Comparison of ENCODE assay signal across 8 mouse cellular contexts in the genomic region with DNA sequence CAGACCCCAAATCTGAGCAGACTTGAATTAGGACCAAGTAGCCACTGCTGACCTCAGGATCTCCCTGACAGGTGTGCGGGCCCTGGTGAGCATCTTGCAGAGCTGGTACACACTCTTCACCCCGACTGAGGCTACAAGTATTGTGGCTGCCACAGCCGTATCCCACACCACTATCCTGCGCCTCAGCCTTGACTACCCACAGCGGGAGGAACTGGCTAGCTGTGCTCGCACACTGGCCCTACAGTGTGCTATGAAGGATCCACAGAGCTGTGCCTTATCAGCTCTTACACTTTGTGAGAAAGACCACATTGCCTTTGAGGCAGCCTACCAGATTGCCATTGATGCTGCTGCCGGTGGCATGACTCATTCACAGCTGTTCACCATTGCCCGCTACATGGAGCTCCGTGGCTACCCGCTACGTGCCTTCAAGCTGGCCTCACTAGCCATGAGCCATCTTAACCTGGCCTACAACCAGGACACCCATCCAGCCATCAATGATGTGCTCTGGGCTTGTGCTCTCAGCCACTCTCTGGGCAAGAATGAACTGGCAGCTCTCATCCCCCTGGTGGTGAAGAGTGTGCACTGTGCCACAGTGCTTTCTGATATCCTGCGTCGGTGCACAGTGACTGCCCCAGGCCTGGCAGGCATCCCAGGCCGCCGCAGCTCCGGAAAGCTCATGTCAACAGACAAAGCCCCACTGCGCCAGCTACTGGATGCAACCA. TPM values are rescaled to one million over a fixed set of nuclear protein-coding genes. Genes with fewer than 3 reads are reported as not detected.
DNase-seq lines count a peak whose midpoint lies in the region; ATAC-seq and TF ChIP-seq lines count a peak whose summit lies in the region.

No protein-coding gene starts in this region.

- no peaks in the 10 kb centered on the region for H3K27me3 ChIP-seq in CH12.LX (replicated peaks)
- H3K27me3 ChIP-seq in forebrain, embryonic 10.5 days (ENCODE audit: poor library complexity, severe bottlenecking) = no peaks in the 10 kb centered on the region
- H3K27me3 ChIP-seq in lung, embryonic 15.5 days = no peaks in the 10 kb centered on the region

- TF ChIP-seq POLR2A in CH12.LX (IDR thresholded peaks at IDR 0.05; ENCODE audit: low read depth, low read length) = no peak
- no peak for TF ChIP-seq POLR2A in olfactory bulb, adult 2 months (IDR thresholded peaks at IDR 0.05; ENCODE audit: insufficient read depth, low read depth, low read length)

- ATAC-seq in hematopoietic stem cell, adult 5-6 weeks (replicated peaks in 1 of 2; ENCODE audit: insufficient read depth in 1 of 2, low FRiP score in 2 of 2, low TSS enrichment in 1 of 2, low read depth in 1 of 2, poor library complexity in 2 of 2, severe bottlenecking in 2 of 2) = peak; percentile 90 to 95
- ATAC-seq in lung, embryonic 15.5 days (ENCODE audit: borderline replicate concordance, extremely low read depth, low FRiP score, low TSS enrichment) = peak; percentile 77

- H3K27ac ChIP-seq in CH12.LX (ENCODE audit: insufficient read depth, low read depth) = no peak overlapping the region
- no peak overlapping the region for H3K27ac ChIP-seq in forebrain, embryonic 10.5 days
- H3K27ac ChIP-seq in layer of hippocampus, adult 2 months = peak overlapping the region; percentile 34; the same call in 1 of the 2 replicates
- no peak overlapping the region for H3K27ac ChIP-seq in lung, embryonic 15.5 days
- H3K27ac ChIP-seq in olfactory bulb, adult 2 months (ENCODE audit: insufficient read depth, low read depth, low read length) = no peak overlapping the region

- no peaks in the 10 kb centered on the region for H3K9me3 ChIP-seq in CH12.LX (replicated peaks; ENCODE audit: low read length)
- H3K9me3 ChIP-seq in forebrain, embryonic 10.5 days = no peaks in the 10 kb centered on the region
- no peaks in the 10 kb centered on the region for H3K9me3 ChIP-seq in lung, embryonic 15.5 days

- peak; percentile 46 for DNase-seq in CH12.LX (ENCODE audit: extremely low read depth)
- DNase-seq in c-Kit-positive CD71-negative TER-119-negative erythroid progenitor cells, embryonic 14.5 days (ENCODE audit: low read depth) = peak; percentile 25
- DNase-seq in forebrain, embryonic 10.5 days (ENCODE audit: extremely low spot score, low spot score) = peak; percentile 56
- peak; percentile 67 to 80 for DNase-seq in layer of hippocampus, adult 2 months (ENCODE audit: low spot score in 2 of 2)
- DNase-seq in thymus, postnatal 0 days (ENCODE audit: low spot score) = peak; percentile 64

- peaks cover 9 to 36% of the 10 kb centered on the region in 2 experiments for H3K36me3 ChIP-seq in CH12.LX (replicated peaks in 1 of 2; ENCODE audit: control insufficient read depth in 1 of 2, insufficient read depth in 1 of 2, low read length in 1 of 2)
- peaks cover 71% of the 10 kb centered on the region for H3K36me3 ChIP-seq in forebrain, embryonic 10.5 days (replicated peaks)
- peaks cover 8% of the 10 kb centered on the region; the same call in 1 of the 2 replicates for H3K36me3 ChIP-seq in lung, embryonic 15.5 days

- no peaks in the 10 kb centered on the region for H3K79me2 ChIP-seq in CH12.LX (replicated peaks; ENCODE audit: control insufficient read depth, extremely low read depth, insufficient read depth, poor library complexity, severe bottlenecking)

- H3K4me3 ChIP-seq in CH12.LX (replicated peaks in 1 of 3; ENCODE audit: low read depth in 2 of 3, low read length in 2 of 3, poor library complexity in 1 of 3) = no peak overlapping the region
- no peak overlapping the region for H3K4me3 ChIP-seq in forebrain, embryonic 10.5 days
- no peak overlapping the region for H3K4me3 ChIP-seq in layer of hippocampus, adult 2 months
- no peak overlapping the region for H3K4me3 ChIP-seq in lung, embryonic 15.5 days
- no peak overlapping the region for H3K4me3 ChIP-seq in olfactory bulb, adult 2 months (ENCODE audit: insufficient read depth, low read depth, low read length)

- H3K9ac ChIP-seq in CH12.LX (ENCODE audit: insufficient read depth, low read depth) = no peak overlapping the region
- no peak overlapping the region for H3K9ac ChIP-seq in lung, embryonic 15.5 days

- peak; percentile 40 for TF ChIP-seq RAD21 in CH12.LX (IDR thresholded peaks at IDR 0.05; ENCODE audit: low read depth, low read length)

- H3K4me2 ChIP-seq in CH12.LX (ENCODE audit: insufficient read depth, low read depth, poor library complexity, severe bottlenecking) = no peak overlapping the region
- no peak overlapping the region for H3K4me2 ChIP-seq in lung, embryonic 15.5 days

- WGBS in forebrain, embryonic 10.5 days = 64% methylated on average over 17 of the region's 17 CpGs
- WGBS in lung, embryonic 15.5 days = 57% methylated on average over 17 of the region's 17 CpGs
- 43% methylated on average over 17 of the region's 17 CpGs for WGBS in olfactory bulb, adult 2 months

- TF ChIP-seq CTCF in CH12.LX (conservative IDR thresholded peaks at IDR 0.05 in 1 of 2, IDR thresholded peaks at IDR 0.05 in 1 of 2; ENCODE audit: low read depth in 2 of 2, low read length in 2 of 2) = peak; percentile 43 to 77; a peak in 2 of 4 replicates
- TF ChIP-seq CTCF in layer of hippocampus, adult 2 months (conservative IDR thresholded peaks at IDR 0.05) = peak; percentile 93
- TF ChIP-seq CTCF in olfactory bulb, adult 2 months (IDR thresholded peaks at IDR 0.05; ENCODE audit: insufficient read depth, low read depth, low read length) = peak; percentile 80

- dilution Hi-C loops in CH12.LX (cut with MboI; ENCODE audit: extremely low pct_ligation_motif_present, extremely low pct_unique_long_range_greater_than_20kb, low sequenced_read_pairs) = no loop called here

- in situ Hi-C loops in CH12.LX (cut with MboI; ENCODE audit: low pct_ligation_motif_present, low pct_unique_long_range_greater_than_20kb, low sequenced_read_pairs) = no loop called here

- H3K4me1 ChIP-seq in CH12.LX (ENCODE audit: control insufficient read depth in 1 of 2, insufficient read depth in 2 of 2) = peaks cover 0 to 5% of the 10 kb centered on the region in 2 experiments; a peak in 2 of 4 replicates
- no peaks in the 10 kb centered on the region for H3K4me1 ChIP-seq in forebrain, embryonic 10.5 days
- no peaks in the 10 kb centered on the region for H3K4me1 ChIP-seq in lung, embryonic 15.5 days
- peaks cover 14% of the 10 kb centered on the region for H3K4me1 ChIP-seq in olfactory bulb, adult 2 months (ENCODE audit: control insufficient read depth, insufficient read depth, low read length)

- no peak for TF ChIP-seq EP300 in CH12.LX (IDR thresholded peaks at IDR 0.05; ENCODE audit: low read length)

TF ChIP-seq in CH12.LX, 34 proteins besides CTCF, POLR2A, EP300 and RAD21:
- TF ChIP-seq SMC3 (IDR thresholded peaks at IDR 0.05; ENCODE audit: low read depth, low read length) (peak; percentile 81), TCF12 (IDR thresholded peaks at IDR 0.05; ENCODE audit: low read depth, low read length) (no peak)
TF ChIP-seq in CH12.LX: peak in this region for 1.

RNA-seq across cellular contexts. Expression of a gene that starts 7.7 kb away (rescaled TPM):
- total RNA-seq in CH12.LX (2012; rRNA removed) = 62.1 and 66.4 TPM in 2 replicates
- 81.0 and 82.1 TPM in 2 replicates for total RNA-seq in CH12.LX (2014; rRNA removed)
- polyA plus RNA-seq in CH12.LX (2012; ENCODE audit: insufficient read length, low read depth) = 53.1 and 57.7 TPM in 2 replicates
- 93.8 and 108 TPM in 2 replicates for polyA plus RNA-seq in forebrain, embryonic 10.5 days (2016; fragmentation: Nextera tagmentation; extraction: Ambion mirVana)
- total RNA-seq in hematopoietic stem cell, adult 5-6 weeks (2017) = 40.1 and 52.0 TPM in 2 replicates
- 10 to 100 TPM; 58.5 to 59.2 TPM for total RNA-seq in layer of hippocampus, adult 2 months (2021)
- polyA plus RNA-seq in lung, embryonic 15.5 days (2015; fragmentation: Nextera tagmentation; extraction: Ambion mirVana) = 91.7 and 103 TPM in 2 replicates
- not detected in 2 replicates for polyA plus RNA-seq in olfactory bulb, adult 2 months (2012; ENCODE audit: insufficient read depth, insufficient read length, low replicate concordance, missing spikeins)
- 102 and 109 TPM in 2 replicates for polyA plus RNA-seq in thymus, postnatal 0 days (2015; fragmentation: Nextera tagmentation; extraction: Ambion mirVana)

RNA-seq across cellular contexts. Expression of a gene that starts 8.6 kb away (rescaled TPM):
- total RNA-seq in CH12.LX (2012; rRNA removed) (8.1 and 8.6 TPM in 2 replicates), CH12.LX (2014; rRNA removed) (6.2 and 6.6 TPM in 2 replicates)
- polyA plus RNA-seq in CH12.LX (2012; ENCODE audit: insufficient read length, low read depth) = 7.2 and 7.8 TPM in 2 replicates
- 7.8 and 8.8 TPM in 2 replicates for polyA plus RNA-seq in forebrain, embryonic 10.5 days (2016; fragmentation: Nextera tagmentation; extraction: Ambion mirVana)
- total RNA-seq in hematopoietic stem cell, adult 5-6 weeks (2017) = 14.4 and 17.0 TPM in 2 replicates
- total RNA-seq in layer of hippocampus, adult 2 months (2021) = 10 to 100 TPM; 44.9 to 46.1 TPM
- polyA plus RNA-seq in lung, embryonic 15.5 days (2015; fragmentation: Nextera tagmentation; extraction: Ambion mirVana) = 8.8 and 10.1 TPM in 2 replicates
- not detected in 2 replicates for polyA plus RNA-seq in olfactory bulb, adult 2 months (2012; ENCODE audit: insufficient read depth, insufficient read length, low replicate concordance, missing spikeins)
- 14.4 and 14.6 TPM in 2 replicates for polyA plus RNA-seq in thymus, postnatal 0 days (2015; fragmentation: Nextera tagmentation; extraction: Ambion mirVana)

RNA-seq across cellular contexts. Expression of a gene that starts 32.6 kb away (rescaled TPM):
- total RNA-seq in CH12.LX (2012; rRNA removed) = 49.9 and 62.2 TPM in 2 replicates
- 88.7 and 96.2 TPM in 2 replicates for total RNA-seq in CH12.LX (2014; rRNA removed)
- 83.3 and 84.9 TPM in 2 replicates for polyA plus RNA-seq in CH12.LX (2012; ENCODE audit: insufficient read length, low read depth)
- 52.1 and 55.5 TPM in 2 replicates for polyA plus RNA-seq in forebrain, embryonic 10.5 days (2016; fragmentation: Nextera tagmentation; extraction: Ambion mirVana)
- 21.2 and 34.4 TPM in 2 replicates for total RNA-seq in hematopoietic stem cell, adult 5-6 weeks (2017)
- total RNA-seq in layer of hippocampus, adult 2 months (2021) = 10 to 100 TPM; 19.7 to 20.6 TPM
- polyA plus RNA-seq in lung, embryonic 15.5 days (2015; fragmentation: Nextera tagmentation; extraction: Ambion mirVana) = 34.2 and 35.6 TPM in 2 replicates
- polyA plus RNA-seq in olfactory bulb, adult 2 months (2012; ENCODE audit: insufficient read depth, insufficient read length, low replicate concordance, missing spikeins) = not detected in 2 replicates
- 40.9 and 42.1 TPM in 2 replicates for polyA plus RNA-seq in thymus, postnatal 0 days (2015; fragmentation: Nextera tagmentation; extraction: Ambion mirVana)
